Comparison of ENCODE assay signal across 14 mouse cellular contexts in the genomic region with DNA sequence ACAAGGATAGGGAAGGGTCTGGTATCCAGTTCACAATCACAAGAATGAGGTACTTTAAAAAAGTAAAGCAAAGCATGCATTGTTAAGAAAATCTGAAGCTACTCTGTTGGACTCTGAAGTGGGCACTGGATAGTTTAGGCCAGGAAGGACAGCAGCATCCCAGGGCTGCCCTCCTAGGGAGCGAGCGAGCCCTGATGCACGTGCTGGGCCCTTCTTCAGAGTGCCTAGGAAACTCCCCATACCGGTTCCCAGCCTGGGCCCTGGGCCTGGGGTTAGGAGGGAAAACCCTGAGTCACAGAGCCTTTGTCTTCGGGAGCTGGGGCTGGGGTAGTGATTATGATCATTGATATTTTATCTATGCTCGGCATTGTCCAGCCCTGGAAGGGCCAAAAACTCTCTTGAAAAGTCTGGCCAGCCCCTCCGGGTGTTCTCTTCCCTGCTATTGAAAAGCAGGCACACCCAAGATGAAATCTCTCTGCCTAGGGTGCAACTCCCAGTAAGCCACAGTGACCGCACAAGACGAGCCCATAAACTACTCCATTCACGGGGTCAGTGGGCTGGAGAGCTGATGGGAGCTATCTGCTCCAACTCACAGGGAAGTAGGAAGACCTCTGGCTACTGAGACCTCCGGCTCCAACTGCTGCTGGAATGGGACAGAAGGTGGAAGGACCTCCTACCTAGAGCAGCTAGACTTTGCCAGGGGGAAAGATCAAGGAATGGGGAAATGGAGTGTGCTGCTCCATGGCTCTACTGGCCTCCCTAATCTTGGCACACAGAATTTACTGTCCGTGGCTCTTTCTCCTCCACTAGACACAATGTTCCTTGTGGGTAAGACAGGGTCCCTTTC. TPM values are rescaled to one million over a fixed set of nuclear protein-coding genes. Genes with fewer than 3 reads are reported as not detected.
DNase-seq lines count a peak whose midpoint lies in the region; ATAC-seq and TF ChIP-seq lines count a peak whose summit lies in the region.
"Had no signal": no experiment of that assay in that cellular context is flagged by ENCODE, and none has a peak within 500 bp of the region (broad histone marks: within the 10 kb centered on the region; RNA-seq: fewer than 3 reads in every experiment).

No protein-coding gene starts in this region.

- no peak for TF ChIP-seq POLR2A in spleen, adult 2 months (IDR thresholded peaks at IDR 0.05; ENCODE audit: low read depth, low read length)

- ATAC-seq in forebrain, embryonic 15.5 days (replicated peaks), result no peak
- ATAC-seq in stomach, embryonic 15.5 days (ENCODE audit: insufficient read depth, low FRiP score, low read depth), result peak; percentile 34; the same call in 1 of the 2 replicates

- no peak for TF ChIP-seq CTCF in gastrocnemius, adult 2 months (IDR thresholded peaks at IDR 0.05)
- TF ChIP-seq CTCF in spleen, adult 2 months (IDR thresholded peaks at IDR 0.05; ENCODE audit: extremely low read depth, insufficient read depth, insufficient read length, insufficient replicate concordance), result no peak

- H3K36me3 ChIP-seq in spleen, adult 2 months (ENCODE audit: control insufficient read depth, insufficient read depth, low read length), result peaks cover 23% of the 10 kb centered on the region
- peaks cover 3% of the 10 kb centered on the region; the same call in 1 of the 2 replicates for H3K36me3 ChIP-seq in forebrain, embryonic 15.5 days
- no peaks in the 10 kb centered on the region for H3K36me3 ChIP-seq in stomach, embryonic 15.5 days

- H3K9ac ChIP-seq in forebrain, embryonic 15.5 days (replicated peaks), result no peak overlapping the region
- no peak overlapping the region for H3K9ac ChIP-seq in stomach, embryonic 15.5 days
- H3K9ac ChIP-seq: embryonic facial prominence, embryonic 13.5 days; limb, embryonic 12.5 days had no signal

- no peak overlapping the region for H3K4me2 ChIP-seq in forebrain, embryonic 15.5 days (replicated peaks)
- no peak overlapping the region for H3K4me2 ChIP-seq in stomach, embryonic 15.5 days
- H3K4me2 ChIP-seq: embryonic facial prominence, embryonic 13.5 days; limb, embryonic 12.5 days had no signal

- H3K27me3 ChIP-seq in spleen, adult 2 months (ENCODE audit: control insufficient read depth, insufficient read depth, low read length), result no peaks in the 10 kb centered on the region
- H3K27me3 ChIP-seq in forebrain, embryonic 15.5 days, result no peaks in the 10 kb centered on the region
- H3K27me3 ChIP-seq in stomach, embryonic 15.5 days (replicated peaks), result no peaks in the 10 kb centered on the region
- H3K27me3 ChIP-seq: embryonic facial prominence, embryonic 13.5 days; limb, embryonic 12.5 days had no signal

- H3K9me3 ChIP-seq in forebrain, embryonic 15.5 days, result no peaks in the 10 kb centered on the region
- no peaks in the 10 kb centered on the region for H3K9me3 ChIP-seq in stomach, embryonic 15.5 days
- H3K9me3 ChIP-seq: embryonic facial prominence, embryonic 13.5 days; limb, embryonic 12.5 days had no signal

- DNase-seq in gastrocnemius, adult 2 months, result no peak
- no peak for DNase-seq in gastrocnemius, postnatal 4 days (ENCODE audit: low spot score in 2 of 2)
- DNase-seq in spleen, adult 2 months (ENCODE audit: low read depth in 1 of 2, low spot score in 2 of 2), result no peak
- DNase-seq in spleen, adult 12 weeks (ENCODE audit: low spot score), result no peak
- DNase-seq in left cerebral cortex, postnatal 14 days (ENCODE audit: low spot score in 2 of 2), result no peak
- DNase-seq in ovary, adult 18-20 months (ENCODE audit: low spot score), result no peak
- DNase-seq: gastrocnemius, postnatal 14 days; heart, postnatal 14 days; kidney, postnatal 10 days; midbrain, embryonic 14.5 days had no signal

- H3K27ac ChIP-seq in gastrocnemius, adult 2 months, result peak overlapping the region; percentile 88
- H3K27ac ChIP-seq in spleen, adult 2 months (ENCODE audit: insufficient read depth, low read length), result 0 out of 2 replicates have a peak overlapping the region, but pooled peaks have one; percentile 5
- peak overlapping the region; percentile 93 for H3K27ac ChIP-seq in forebrain, embryonic 15.5 days (replicated peaks)
- H3K27ac ChIP-seq in stomach, embryonic 15.5 days, result peak overlapping the region; percentile 48; the same call in 1 of the 2 replicates

- H3K4me3 ChIP-seq in gastrocnemius, adult 2 months, result no peak overlapping the region
- no peak overlapping the region for H3K4me3 ChIP-seq in spleen, adult 2 months (ENCODE audit: extremely low read depth, insufficient read depth, insufficient read length)
- H3K4me3 ChIP-seq in forebrain, embryonic 15.5 days, result no peak overlapping the region
- no peak overlapping the region for H3K4me3 ChIP-seq in stomach, embryonic 15.5 days (replicated peaks)
- H3K4me3 ChIP-seq: embryonic facial prominence, embryonic 13.5 days; limb, embryonic 12.5 days had no signal

- 83% methylated on average over 12 of the region's 12 CpGs for WGBS in spleen, adult 2 months
- WGBS in forebrain, embryonic 15.5 days, result 78% methylated on average over 12 of the region's 12 CpGs
- WGBS in stomach, embryonic 15.5 days, result 74% methylated on average over 12 of the region's 12 CpGs

- H3K4me1 ChIP-seq in spleen, adult 2 months (ENCODE audit: control insufficient read depth, insufficient read depth, insufficient read length), result peaks cover 13% of the 10 kb centered on the region; the same call in 1 of the 2 replicates
- H3K4me1 ChIP-seq in forebrain, embryonic 15.5 days, result peaks cover 44% of the 10 kb centered on the region
- peaks cover 13% of the 10 kb centered on the region for H3K4me1 ChIP-seq in stomach, embryonic 15.5 days

- intact Hi-C loops in gastrocnemius, adult 2 months (cut with DNase I), result loop anchor here (5.0 kb wide), 1 partner anchor 39 kb away; no protein-coding TSS in a partner anchor
- intact Hi-C loops in left cerebral cortex, postnatal 14 days (cut with DNase I), result no loop called here

RNA-seq across cellular contexts. Expression of gene Fam53b, which starts 45.0 kb away (rescaled TPM):
- 10 to 100 TPM; 15.3 to 27.4 TPM for total RNA-seq in gastrocnemius, adult 2 months (2021)
- 10 to 100 TPM; 44.6 to 48.9 TPM for total RNA-seq in gastrocnemius, postnatal 4 days (2021)
- 52.4 and 63.2 TPM in 2 replicates for polyA plus RNA-seq in spleen, adult 2 months (2012; rRNA removed)
- polyA plus RNA-seq in forebrain, embryonic 15.5 days (2015; fragmentation: Nextera tagmentation; extraction: Ambion mirVana), result 27.8 and 34.8 TPM in 2 replicates
- polyA plus RNA-seq in stomach, embryonic 15.5 days (2015; fragmentation: Nextera tagmentation; extraction: Ambion mirVana), result 15.5 and 17.3 TPM in 2 replicates
- 10 to 100 TPM; 24.8 to 27.8 TPM for total RNA-seq in left cerebral cortex, postnatal 14 days (2021)

Comparison
In these comparisons a context has a peak if more than half of its experiments do, and no peak if none do; other contexts are left out.
1. H3K27ac ChIP-seq: peak in every context shown above with its lines; median percentile 93 in forebrain, embryonic 15.5 days; 88 in gastrocnemius, adult 2 months; 48 in stomach, embryonic 15.5 days; 5 in spleen, adult 2 months.